Mouse (Mus musculus): ENCODE data around the gene Abhd15. TPM values are rescaled to one million over a fixed set of nuclear protein-coding genes. Genes with fewer than 3 reads are reported as not detected.

Gene Abhd15
- polyA plus RNA-seq, 1 experiment from 2014 or later, result 3.4 TPM

DNA sequence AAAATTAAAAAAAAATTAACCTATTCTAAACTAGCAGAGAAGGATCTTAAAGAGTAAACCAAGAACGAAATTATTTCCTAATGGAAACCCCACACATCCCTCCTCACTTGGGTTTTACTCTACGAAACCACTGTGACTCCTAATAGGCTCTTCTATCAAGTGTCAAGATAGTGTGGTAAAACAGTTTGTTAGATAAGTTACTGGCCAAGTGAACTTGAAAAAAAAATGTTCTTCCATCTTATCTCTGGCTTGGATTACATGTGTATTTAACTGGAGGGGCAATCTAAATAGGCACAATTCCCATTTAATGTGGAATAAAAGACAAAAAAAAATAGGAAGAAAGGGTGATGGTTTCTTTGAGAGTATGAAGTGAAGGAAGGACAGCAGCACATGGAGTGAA lies 15.9 kb downstream of the Abhd15 start:
- Histone ChIP-seq H3K36me3 (peaks cover 4% of the 10 kb centered on the region; the same call in 1 of the 2 replicates), H3K4me2 (no peak overlapping the region), H3K4me1 (replicated peaks) (0 out of 2 replicates have a peak, but pooled peaks cover 4% of the 10 kb centered on the region), H3K27ac (no peak overlapping the region), H3K9me3 (replicated peaks) (no peaks in the 10 kb centered on the region), H3K27me3 (no peaks in the 10 kb centered on the region), H3K9ac (no peak overlapping the region), H3K4me3 (replicated peaks) (no peak overlapping the region)
- 48% methylated on average over 2 of the region's 2 CpGs for WGBS (ENCODE audit: insufficient replicate concordance)
- ATAC-seq (ENCODE audit: low read depth) (no peak), DNase-seq (no peak)

DNA sequence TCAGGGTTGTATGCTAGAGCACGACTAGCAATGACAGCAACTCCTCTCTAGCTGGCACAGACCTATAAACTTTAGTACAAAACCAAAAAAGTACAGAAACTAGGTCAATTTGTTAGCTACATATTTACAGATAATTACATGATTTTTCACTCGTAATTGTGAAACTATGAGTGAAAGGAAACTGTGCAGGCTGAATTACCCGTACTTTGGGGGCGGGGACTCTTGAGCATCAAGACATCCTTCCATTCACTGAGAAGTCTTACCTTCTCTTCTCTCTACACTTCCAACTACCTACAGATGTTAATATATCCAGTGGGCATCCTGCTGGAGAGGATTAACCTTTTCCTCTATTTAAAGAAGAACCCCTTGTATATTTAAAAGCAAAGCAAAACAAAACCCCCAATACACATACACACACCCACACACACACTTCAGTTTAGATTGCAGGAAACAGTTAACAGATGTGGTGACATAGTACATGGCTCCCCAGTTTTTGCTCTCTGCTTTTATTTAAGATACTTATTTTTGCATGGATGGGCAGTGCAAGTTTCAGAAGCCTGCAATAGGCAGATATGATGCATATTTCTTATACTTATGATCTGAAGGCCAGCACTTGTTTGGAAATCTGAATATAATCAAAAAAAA lies 17.4 kb downstream of the Abhd15 start:
- Histone ChIP-seq H3K4me3 (replicated peaks) (no peak overlapping the region), H3K27me3 (no peaks in the 10 kb centered on the region), H3K4me2 (no peak overlapping the region), H3K9ac (no peak overlapping the region), H3K36me3 (peaks cover 13% of the 10 kb centered on the region), H3K27ac (no peak overlapping the region), H3K4me1 (replicated peaks) (0 out of 2 replicates have a peak, but pooled peaks cover 4% of the 10 kb centered on the region), H3K9me3 (replicated peaks) (no peaks in the 10 kb centered on the region)
- DNase-seq, result no peak
- no peak for ATAC-seq (ENCODE audit: low read depth)
- 74% methylated on average over 4 of the region's 4 CpGs for WGBS (ENCODE audit: insufficient replicate concordance)

DNA sequence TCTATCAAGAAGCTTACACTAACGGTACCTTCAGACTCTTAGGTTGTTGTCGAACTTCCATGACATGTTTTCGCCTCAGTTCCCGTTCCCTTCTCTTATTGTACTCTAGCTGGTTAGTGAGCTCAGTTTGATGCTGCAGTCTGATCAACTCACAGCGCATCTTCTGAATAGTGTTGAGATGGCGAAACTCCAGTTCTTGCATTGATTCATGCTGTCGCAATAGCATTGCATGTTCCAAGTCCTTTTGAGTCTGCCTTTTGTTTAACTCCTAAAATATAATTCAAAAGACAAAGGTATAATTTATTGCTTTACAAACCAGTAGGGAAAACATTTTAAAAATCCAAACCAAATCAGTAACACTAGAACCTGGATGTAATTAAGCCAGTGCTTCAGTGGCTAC lies 30.3 kb downstream of the Abhd15 start:
- WGBS (ENCODE audit: insufficient replicate concordance), result 93% methylated on average over 7 of the region's 7 CpGs
- H3K9ac ChIP-seq, result no peak overlapping the region
- H3K27ac ChIP-seq, result no peak overlapping the region
- peaks cover 75% of the 10 kb centered on the region for H3K36me3 ChIP-seq
- no peaks in the 10 kb centered on the region for H3K9me3 ChIP-seq (replicated peaks)
- H3K4me2 ChIP-seq, result no peak overlapping the region
- H3K27me3 ChIP-seq, result no peaks in the 10 kb centered on the region
- DNase-seq (no peak), ATAC-seq (ENCODE audit: low read depth) (no peak)
- no peak overlapping the region for H3K4me3 ChIP-seq (replicated peaks)
- H3K4me1 ChIP-seq (replicated peaks), result no peaks in the 10 kb centered on the region

DNA sequence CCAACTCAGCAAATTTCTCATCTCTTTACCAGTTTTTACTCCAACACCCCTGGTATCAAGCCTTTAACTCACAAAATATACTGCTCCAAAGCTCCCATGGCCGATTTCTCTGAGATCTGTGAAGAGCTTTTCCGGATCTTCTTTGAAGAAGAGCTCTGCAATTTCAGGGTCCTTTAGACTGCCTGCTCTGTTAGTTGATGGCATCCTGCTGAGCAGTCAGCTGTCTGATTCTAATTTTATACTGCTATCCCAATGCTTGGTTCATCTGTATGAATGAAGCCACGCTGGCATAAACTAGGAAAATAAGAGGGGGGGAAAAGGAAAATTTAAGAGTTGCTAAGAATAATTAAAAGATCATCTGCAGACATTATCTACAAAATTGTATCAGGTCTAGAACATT lies 70.3 kb downstream of the Abhd15 start:
- Histone ChIP-seq H3K9me3 (replicated peaks) (no peaks in the 10 kb centered on the region), H3K27me3 (no peaks in the 10 kb centered on the region), H3K9ac (no peak overlapping the region), H3K4me2 (no peak overlapping the region), H3K27ac (no peak overlapping the region), H3K4me3 (replicated peaks) (no peak overlapping the region), H3K36me3 (peaks cover 41% of the 10 kb centered on the region), H3K4me1 (replicated peaks) (peaks cover 13% of the 10 kb centered on the region)
- WGBS (ENCODE audit: insufficient replicate concordance), result 83% methylated on average over 3 of the region's 3 CpGs
- ATAC-seq (ENCODE audit: low read depth) (no peak), DNase-seq (no peak)

Other genes starting within 250 kb of the Abhd15 start
- 0.03 and 0.22 TPM in 2 replicates for gene Coro6, start 52.7 kb upstream of the Abhd15 start, polyA plus RNA-seq (2015; fragmentation: Nextera tagmentation; extraction: Ambion mirVana)
- gene Ankrd13b, start 25.4 kb upstream of the Abhd15 start, polyA plus RNA-seq (2015; fragmentation: Nextera tagmentation; extraction: Ambion mirVana), result 0.81 and 1.0 TPM in 2 replicates
- 1.8 and 1.9 TPM in 2 replicates for gene Git1, start 21.6 kb upstream of the Abhd15 start, polyA plus RNA-seq (2015; fragmentation: Nextera tagmentation; extraction: Ambion mirVana)
- 5.1 and 5.5 TPM in 2 replicates for gene Trp53i13, start 859 bp downstream of the Abhd15 start, polyA plus RNA-seq (2015; fragmentation: Nextera tagmentation; extraction: Ambion mirVana)
- gene Gm10392, start 4.1 kb downstream of the Abhd15 start, polyA plus RNA-seq (2015; fragmentation: Nextera tagmentation; extraction: Ambion mirVana), result 0.10 TPM in 1 of 2 replicates, not detected in the other
- gene Taok1, start 92.7 kb downstream of the Abhd15 start, polyA plus RNA-seq (2015; fragmentation: Nextera tagmentation; extraction: Ambion mirVana), result 4.7 and 6.0 TPM in 2 replicates
- 2.2 TPM in 2 replicates for gene Nufip2, start 171.0 kb downstream of the Abhd15 start, polyA plus RNA-seq (2015; fragmentation: Nextera tagmentation; extraction: Ambion mirVana)
- gene Cryba1, start 210.2 kb downstream of the Abhd15 start, polyA plus RNA-seq (2015; fragmentation: Nextera tagmentation; extraction: Ambion mirVana), result 0.24 TPM in 1 of 2 replicates, not detected in the other
- 17.3 and 21.8 TPM in 2 replicates for gene Myo18a, start 248.1 kb downstream of the Abhd15 start, polyA plus RNA-seq (2015; fragmentation: Nextera tagmentation; extraction: Ambion mirVana)